Mouse (Mus musculus) ES-E14 (cell line): ENCODE measurements around the gene Tcte2.

Source experiments
- CHD2 ChIP-seq: IDR thresholded peaks from 2 replicates; pipeline ENCODE4 v1.6.1; 2014; ENCODE audit warnings: mild to moderate bottlenecking, low read depth, low read length, inconsistent platforms
- ZC3H11A ChIP-seq: IDR thresholded peaks from 2 replicates; pipeline ENCODE4 v1.6.1; 2012; ENCODE audit warnings: low read depth, mild to moderate bottlenecking, inconsistent platforms, low read length, borderline replicate concordance
- ZNF384 ChIP-seq: IDR thresholded peaks from 2 replicates; pipeline ENCODE4 v1.6.1; 2012; ENCODE audit warnings: low read depth, low read length, inconsistent platforms

DNA sequence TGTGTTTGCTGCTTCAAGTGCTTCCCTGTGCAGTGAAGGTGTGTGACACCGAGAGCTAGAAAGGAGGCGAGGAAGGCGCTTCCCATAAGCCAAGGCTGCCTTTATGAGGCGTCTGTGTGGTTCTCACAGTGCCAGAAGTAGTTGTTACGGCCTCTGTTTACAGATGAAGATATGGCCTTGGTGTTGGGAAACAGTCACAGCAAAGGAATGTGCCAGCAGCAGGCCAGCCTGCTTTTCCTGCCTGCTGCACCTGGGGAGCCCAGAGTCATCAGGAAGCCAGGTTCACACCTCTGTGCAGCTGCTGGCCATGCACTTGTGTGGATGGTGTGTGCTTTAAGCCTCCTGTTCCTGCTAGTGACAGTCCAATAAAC is 17.9 kb downstream of the Tcte2 start:
- TF ChIP-seq CHD2: no peak
- TF ChIP-seq ZNF384: no peak
- no peak for TF ChIP-seq ZC3H11A
